Mouse (Mus musculus): ENCODE measurements around the gene Ntng2. TPM values are rescaled to one million over a fixed set of nuclear protein-coding genes. Genes with fewer than 3 reads are reported as not detected.

The Ntng2 gene
- polyA plus RNA-seq, 1 experiment from 2014 or later, result 8.4 TPM

- peaks cover 79% of the 10 kb centered on the region for H3K4me1 ChIP-seq
- WGBS, result under 1% methylated on average over 61 of the region's 61 CpGs
Measured at GRCm38 (mm10) chr2:29251095-29252058, 1.4 kb downstream of the Ntng2 start.

GRCm38 (mm10) chr2:29250263-29251094 lies 2.3 kb downstream of the Ntng2 start:
- peak overlapping the region; percentile 97 for H3K4me2 ChIP-seq
- no peaks in the 10 kb centered on the region for H3K36me3 ChIP-seq (ENCODE audit: poor library complexity, severe bottlenecking)
- WGBS, result under 1% methylated on average over 44 of the region's 44 CpGs
- ATAC-seq, result no peak
- H3K4me3 ChIP-seq, result peak overlapping the region; percentile 68
- H3K9me3 ChIP-seq (replicated peaks), result no peaks in the 10 kb centered on the region
- H3K9ac ChIP-seq, result peak overlapping the region; percentile 80
- H3K27ac ChIP-seq, result peak overlapping the region; percentile 89
- peaks cover 82% of the 10 kb centered on the region for H3K4me1 ChIP-seq
- peaks cover 81% of the 10 kb centered on the region for H3K27me3 ChIP-seq

More at GRCm38 (mm10) chr2:29251095-29252058, 1.4 kb downstream of the Ntng2 start:
- Histone ChIP-seq H3K9ac (peak overlapping the region; percentile 80), H3K27ac (peak overlapping the region; percentile 89), H3K27me3 (peaks cover 78% of the 10 kb centered on the region), H3K36me3 (ENCODE audit: poor library complexity, severe bottlenecking) (no peaks in the 10 kb centered on the region), H3K4me3 (peak overlapping the region; percentile 68), H3K4me2 (peak overlapping the region; percentile 97), H3K9me3 (replicated peaks) (no peaks in the 10 kb centered on the region)
- 0 out of 2 replicates have a peak, but pooled peaks have one; percentile 46 for ATAC-seq

GRCm38 (mm10) chr2:29249852-29250251 lies 3.0 kb downstream of the Ntng2 start:
- Histone ChIP-seq H3K9me3 (replicated peaks) (no peaks in the 10 kb centered on the region), H3K4me2 (peak overlapping the region; percentile 97), H3K4me3 (peak overlapping the region; percentile 68), H3K36me3 (ENCODE audit: poor library complexity, severe bottlenecking) (no peaks in the 10 kb centered on the region), H3K27me3 (peaks cover 77% of the 10 kb centered on the region), H3K27ac (peak overlapping the region; percentile 89), H3K4me1 (peaks cover 81% of the 10 kb centered on the region), H3K9ac (peak overlapping the region; percentile 32)
- 2% methylated on average over 10 of the region's 10 CpGs for WGBS
- ATAC-seq, result no peak

- Histone ChIP-seq H3K4me3 (no peak overlapping the region), H3K27ac (no peak overlapping the region), H3K4me2 (0 out of 2 replicates have a peak overlapping the region, but pooled peaks have one; percentile 3), H3K36me3 (ENCODE audit: poor library complexity, severe bottlenecking) (0 out of 2 replicates have a peak, but pooled peaks cover 5% of the 10 kb centered on the region), H3K27me3 (peaks cover 65% of the 10 kb centered on the region), H3K4me1 (peaks cover 75% of the 10 kb centered on the region), H3K9me3 (replicated peaks) (0 out of 2 replicates have a peak, but pooled peaks cover 4% of the 10 kb centered on the region), H3K9ac (no peak overlapping the region)
- no peak for ATAC-seq
- 50% methylated on average over 3 of the region's 3 CpGs for WGBS
Measured at GRCm38 (mm10) chr2:29248551-29248950, 4.3 kb downstream of the Ntng2 start.

GRCm38 (mm10) chr2:29247386-29247785 lies 5.4 kb downstream of the Ntng2 start:
- 0 out of 2 replicates have a peak, but pooled peaks cover 5% of the 10 kb centered on the region for H3K36me3 ChIP-seq (ENCODE audit: poor library complexity, severe bottlenecking)
- peaks cover 54% of the 10 kb centered on the region for H3K27me3 ChIP-seq
- no peak overlapping the region for H3K27ac ChIP-seq
- WGBS, result 76% methylated on average over 2 of the region's 2 CpGs
- H3K9me3 ChIP-seq (replicated peaks), result 0 out of 2 replicates have a peak, but pooled peaks cover 4% of the 10 kb centered on the region
- no peak overlapping the region for H3K9ac ChIP-seq
- H3K4me1 ChIP-seq, result peaks cover 65% of the 10 kb centered on the region
- ATAC-seq, result no peak
- no peak overlapping the region for H3K4me3 ChIP-seq
- peak overlapping the region; percentile 39; the same call in 1 of the 2 replicates for H3K4me2 ChIP-seq

GRCm38 (mm10) chr2:29246891-29247290 lies 5.9 kb downstream of the Ntng2 start:
- Histone ChIP-seq H3K9me3 (replicated peaks) (0 out of 2 replicates have a peak, but pooled peaks cover 4% of the 10 kb centered on the region), H3K4me3 (no peak overlapping the region), H3K36me3 (ENCODE audit: poor library complexity, severe bottlenecking) (peaks cover 5% of the 10 kb centered on the region; the same call in 1 of the 2 replicates), H3K4me1 (peaks cover 62% of the 10 kb centered on the region), H3K27me3 (peaks cover 49% of the 10 kb centered on the region), H3K9ac (no peak overlapping the region), H3K4me2 (peak overlapping the region; percentile 39), H3K27ac (no peak overlapping the region)
- ATAC-seq, result no peak
- 70% methylated on average over 7 of the region's 7 CpGs for WGBS

- Histone ChIP-seq H3K4me1 (peaks cover 56% of the 10 kb centered on the region), H3K27me3 (peaks cover 43% of the 10 kb centered on the region), H3K9me3 (replicated peaks) (0 out of 2 replicates have a peak, but pooled peaks cover 4% of the 10 kb centered on the region), H3K9ac (no peak overlapping the region), H3K4me2 (peak overlapping the region; percentile 39), H3K27ac (no peak overlapping the region), H3K4me3 (no peak overlapping the region), H3K36me3 (ENCODE audit: poor library complexity, severe bottlenecking) (peaks cover 5% of the 10 kb centered on the region; the same call in 1 of the 2 replicates)
- 58% methylated on average over 3 of the region's 3 CpGs for WGBS
- no peak for ATAC-seq
Measured at GRCm38 (mm10) chr2:29246275-29246674, 6.5 kb downstream of the Ntng2 start.

GRCm38 (mm10) chr2:29245341-29245779 lies 7.4 kb downstream of the Ntng2 start:
- 30% methylated on average over 10 of the region's 10 CpGs for WGBS
- Histone ChIP-seq H3K36me3 (ENCODE audit: poor library complexity, severe bottlenecking) (peaks cover 5% of the 10 kb centered on the region; the same call in 1 of the 2 replicates), H3K4me3 (no peak overlapping the region), H3K27ac (no peak overlapping the region), H3K4me2 (peak overlapping the region; percentile 12; the same call in 1 of the 2 replicates), H3K4me1 (peaks cover 47% of the 10 kb centered on the region), H3K27me3 (peaks cover 44% of the 10 kb centered on the region), H3K9me3 (replicated peaks) (0 out of 2 replicates have a peak, but pooled peaks cover 4% of the 10 kb centered on the region), H3K9ac (no peak overlapping the region)
- no peak for ATAC-seq

GRCm38 (mm10) chr2:29239329-29239728 lies 13.5 kb downstream of the Ntng2 start:
- H3K27me3 ChIP-seq, result peaks cover 7% of the 10 kb centered on the region; the same call in 1 of the 2 replicates
- no peak overlapping the region for H3K4me2 ChIP-seq
- no peak for ATAC-seq
- no peak overlapping the region for H3K4me3 ChIP-seq
- H3K27ac ChIP-seq, result no peak overlapping the region
- peaks cover 5% of the 10 kb centered on the region; the same call in 1 of the 2 replicates for H3K36me3 ChIP-seq (ENCODE audit: poor library complexity, severe bottlenecking)
- no peaks in the 10 kb centered on the region for H3K4me1 ChIP-seq
- 73% methylated on average over 17 of the region's 17 CpGs for WGBS
- 0 out of 2 replicates have a peak, but pooled peaks cover 4% of the 10 kb centered on the region for H3K9me3 ChIP-seq (replicated peaks)
- H3K9ac ChIP-seq, result no peak overlapping the region

GRCm38 (mm10) chr2:29237623-29238022 lies 15.2 kb downstream of the Ntng2 start:
- Histone ChIP-seq H3K27me3 (peaks cover 7% of the 10 kb centered on the region; the same call in 1 of the 2 replicates), H3K9ac (no peak overlapping the region), H3K4me1 (no peaks in the 10 kb centered on the region), H3K4me2 (no peak overlapping the region), H3K4me3 (no peak overlapping the region), H3K36me3 (ENCODE audit: poor library complexity, severe bottlenecking) (no peaks in the 10 kb centered on the region; the same call in 1 of the 2 replicates), H3K27ac (no peak overlapping the region), H3K9me3 (replicated peaks) (no peaks in the 10 kb centered on the region)
- no peak for ATAC-seq
- WGBS, result 27% methylated on average over 4 of the region's 4 CpGs

GRCm38 (mm10) chr2:29235811-29236210 lies 17.0 kb downstream of the Ntng2 start:
- Histone ChIP-seq H3K4me2 (no peak overlapping the region), H3K27me3 (peaks cover 7% of the 10 kb centered on the region; the same call in 1 of the 2 replicates), H3K9ac (no peak overlapping the region), H3K4me3 (no peak overlapping the region), H3K4me1 (peaks cover 3% of the 10 kb centered on the region; the same call in 1 of the 2 replicates), H3K9me3 (replicated peaks) (no peaks in the 10 kb centered on the region), H3K36me3 (ENCODE audit: poor library complexity, severe bottlenecking) (no peaks in the 10 kb centered on the region), H3K27ac (no peak overlapping the region)
- ATAC-seq, result no peak
- WGBS, result 73% methylated on average over 7 of the region's 7 CpGs
